Mouse (Mus musculus): ENCODE measurements around the gene Aldh8a1. TPM values are rescaled to one million over a fixed set of nuclear protein-coding genes. Genes with fewer than 3 reads are reported as not detected.
"Not testable (repeated sequence)": the region's sequence is repeated elsewhere in the genome, so short reads cannot be mapped to it uniquely, and the experiment has no call there.

Gene Aldh8a1
- polyA plus RNA-seq, 1 experiment from 2014 or later: not detected

- Histone ChIP-seq H3K27ac (no peak overlapping the region), H3K4me1 (replicated peaks) (no peaks in the 10 kb centered on the region), H3K4me2 (no peak overlapping the region), H3K4me3 (no peak overlapping the region), H3K27me3 (0 out of 2 replicates have a peak, but pooled peaks cover 3% of the 10 kb centered on the region), H3K36me3 (no peaks in the 10 kb centered on the region), H3K9ac (no peak overlapping the region), H3K9me3 (no peaks in the 10 kb centered on the region)
- 70% methylated on average over 9 of the region's 9 CpGs for WGBS
- ATAC-seq (ENCODE audit: low FRiP score): no peak
Observed at GRCm38 (mm10) chr10:21378196-21378944, 1.3 kb downstream of the Aldh8a1 start.

GRCm38 (mm10) chr10:21382914-21383313, 5.8 kb downstream of the Aldh8a1 start:
- H3K4me2 ChIP-seq: no peak overlapping the region
- no peak overlapping the region for H3K9ac ChIP-seq
- 32% methylated on average over 6 of the region's 6 CpGs for WGBS
- no peaks in the 10 kb centered on the region for H3K36me3 ChIP-seq
- H3K9me3 ChIP-seq: no peaks in the 10 kb centered on the region
- no peaks in the 10 kb centered on the region for H3K4me1 ChIP-seq (replicated peaks)
- no peak overlapping the region for H3K27ac ChIP-seq
- H3K4me3 ChIP-seq: no peak overlapping the region
- 0 out of 2 replicates have a peak, but pooled peaks cover 3% of the 10 kb centered on the region for H3K27me3 ChIP-seq
- 0 out of 2 replicates have a peak, but pooled peaks have one; percentile 58 for ATAC-seq (ENCODE audit: low FRiP score)

GRCm38 (mm10) chr10:21385111-21385663, 8.1 kb downstream of the Aldh8a1 start:
- H3K36me3 ChIP-seq: no peaks in the 10 kb centered on the region
- H3K9me3 ChIP-seq: no peaks in the 10 kb centered on the region
- no peaks in the 10 kb centered on the region for H3K4me1 ChIP-seq (replicated peaks)
- H3K4me2 ChIP-seq: no peak overlapping the region
- H3K9ac ChIP-seq: no peak overlapping the region
- WGBS: 81% methylated on average over 3 of the region's 3 CpGs
- H3K27me3 ChIP-seq: 0 out of 2 replicates have a peak, but pooled peaks cover 3% of the 10 kb centered on the region
- H3K4me3 ChIP-seq: no peak overlapping the region
- ATAC-seq (ENCODE audit: low FRiP score): no peak
- no peak overlapping the region for H3K27ac ChIP-seq

- Histone ChIP-seq H3K4me1 (replicated peaks) (no peaks in the 10 kb centered on the region), H3K27ac (no peak overlapping the region), H3K9ac (no peak overlapping the region), H3K27me3 (no peaks in the 10 kb centered on the region), H3K9me3 (no peaks in the 10 kb centered on the region), H3K36me3 (no peaks in the 10 kb centered on the region), H3K4me3 (no peak overlapping the region), H3K4me2 (no peak overlapping the region)
- ATAC-seq (ENCODE audit: low FRiP score): no peak
- 88% methylated on average over 11 of the region's 11 CpGs for WGBS
Observed at GRCm38 (mm10) chr10:21389075-21389474, 12.0 kb downstream of the Aldh8a1 start.

- Histone ChIP-seq H3K9ac (no peak overlapping the region), H3K9me3 (no peaks in the 10 kb centered on the region), H3K36me3 (no peaks in the 10 kb centered on the region), H3K27me3 (no peaks in the 10 kb centered on the region), H3K4me3 (no peak overlapping the region), H3K4me2 (no peak overlapping the region), H3K27ac (no peak overlapping the region), H3K4me1 (replicated peaks) (no peaks in the 10 kb centered on the region)
- ATAC-seq (ENCODE audit: low FRiP score): no peak
- WGBS: 76% methylated on average over 4 of the region's 4 CpGs
Observed at GRCm38 (mm10) chr10:21390440-21390839, 13.3 kb downstream of the Aldh8a1 start.

GRCm38 (mm10) chr10:21391286-21391685, 14.2 kb downstream of the Aldh8a1 start:
- WGBS: 73% methylated on average over 4 of the region's 4 CpGs
- no peak for ATAC-seq (ENCODE audit: low FRiP score)
- H3K36me3 ChIP-seq: no peaks in the 10 kb centered on the region
- no peaks in the 10 kb centered on the region for H3K4me1 ChIP-seq (replicated peaks)
- no peak overlapping the region for H3K27ac ChIP-seq
- H3K27me3 ChIP-seq: no peaks in the 10 kb centered on the region
- no peaks in the 10 kb centered on the region for H3K9me3 ChIP-seq
- H3K4me2 ChIP-seq: no peak overlapping the region
- H3K4me3 ChIP-seq: no peak overlapping the region
- H3K9ac ChIP-seq: no peak overlapping the region

- Histone ChIP-seq H3K36me3 (no peaks in the 10 kb centered on the region), H3K27me3 (no peaks in the 10 kb centered on the region), H3K4me2 (no peak overlapping the region), H3K4me1 (replicated peaks) (no peaks in the 10 kb centered on the region), H3K27ac (no peak overlapping the region), H3K4me3 (no peak overlapping the region), H3K9ac (no peak overlapping the region), H3K9me3 (no peaks in the 10 kb centered on the region)
- WGBS: 95% methylated on average over 2 of the region's 2 CpGs
- no peak for ATAC-seq (ENCODE audit: low FRiP score)
Observed at GRCm38 (mm10) chr10:21393390-21393789, 16.3 kb downstream of the Aldh8a1 start.

- Histone ChIP-seq H3K36me3 (no peaks in the 10 kb centered on the region), H3K9ac (no peak overlapping the region), H3K27ac (no peak overlapping the region), H3K9me3 (no peaks in the 10 kb centered on the region), H3K4me1 (replicated peaks) (no peaks in the 10 kb centered on the region), H3K4me2 (no peak overlapping the region), H3K4me3 (no peak overlapping the region), H3K27me3 (no peaks in the 10 kb centered on the region)
- ATAC-seq (ENCODE audit: low FRiP score): no peak
- WGBS: 91% methylated on average over 14 of the region's 14 CpGs
Observed at GRCm38 (mm10) chr10:21395426-21396139, 18.5 kb downstream of the Aldh8a1 start.

- not testable (repeated sequence) for H3K36me3 ChIP-seq; H3K4me2 ChIP-seq; ATAC-seq (ENCODE audit: low FRiP score); H3K4me3 ChIP-seq; H3K9ac ChIP-seq; H3K9me3 ChIP-seq; H3K27ac ChIP-seq; H3K27me3 ChIP-seq; H3K4me1 ChIP-seq (replicated peaks)
- WGBS: 70% methylated on average over 6 of the region's 6 CpGs
Observed at GRCm38 (mm10) chr10:21398873-21399425, 21.9 kb downstream of the Aldh8a1 start.

- no peak for ATAC-seq (ENCODE audit: low FRiP score)
- Histone ChIP-seq H3K27me3 (no peaks in the 10 kb centered on the region), H3K27ac (no peak overlapping the region), H3K36me3 (no peaks in the 10 kb centered on the region), H3K4me1 (replicated peaks) (0 out of 2 replicates have a peak, but pooled peaks cover 3% of the 10 kb centered on the region), H3K4me2 (no peak overlapping the region), H3K4me3 (no peak overlapping the region), H3K9ac (no peak overlapping the region), H3K9me3 (no peaks in the 10 kb centered on the region)
- 66% methylated on average over 8 of the region's 8 CpGs for WGBS
Observed at GRCm38 (mm10) chr10:21399622-21400021, 22.5 kb downstream of the Aldh8a1 start.

- Histone ChIP-seq H3K36me3 (no peaks in the 10 kb centered on the region), H3K4me2 (no peak overlapping the region), H3K4me1 (replicated peaks) (0 out of 2 replicates have a peak, but pooled peaks cover 3% of the 10 kb centered on the region), H3K9ac (no peak overlapping the region), H3K9me3 (no peaks in the 10 kb centered on the region), H3K27ac (no peak overlapping the region), H3K27me3 (no peaks in the 10 kb centered on the region), H3K4me3 (no peak overlapping the region)
- ATAC-seq (ENCODE audit: low FRiP score): no peak
- WGBS: 68% methylated on average over 7 of the region's 7 CpGs
Observed at GRCm38 (mm10) chr10:21400031-21400430, 22.9 kb downstream of the Aldh8a1 start.

- no peak overlapping the region for H3K4me2 ChIP-seq
- H3K9me3 ChIP-seq: no peaks in the 10 kb centered on the region
- ATAC-seq (ENCODE audit: low FRiP score): no peak
- H3K36me3 ChIP-seq: no peaks in the 10 kb centered on the region
- H3K4me3 ChIP-seq: no peak overlapping the region
- 0 out of 2 replicates have a peak, but pooled peaks cover 3% of the 10 kb centered on the region for H3K4me1 ChIP-seq (replicated peaks)
- H3K27me3 ChIP-seq: no peaks in the 10 kb centered on the region
- no peak overlapping the region for H3K27ac ChIP-seq
- WGBS: 56% methylated on average over 2 of the region's 2 CpGs
- no peak overlapping the region for H3K9ac ChIP-seq
Observed at GRCm38 (mm10) chr10:21400453-21400852, 23.4 kb downstream of the Aldh8a1 start.

All from hindbrain, embryonic 13.5 days (tissue).